Mouse (Mus musculus): ENCODE data around the gene Naaladl2. TPM values are rescaled to one million over a fixed set of nuclear protein-coding genes. Genes with fewer than 3 reads are reported as not detected.

Gene Naaladl2
- polyA plus RNA-seq, 1 experiment, result not detected

GRCm38 (mm10) chr3:24533775-24534458 is 610.1 kb downstream of the Naaladl2 start:
- H3K27ac ChIP-seq (ENCODE audit: insufficient read depth, low read length), result no peak overlapping the region
- no peaks in the 10 kb centered on the region for H3K27me3 ChIP-seq (ENCODE audit: control insufficient read depth, insufficient read depth, low read length, poor library complexity, severe bottlenecking)
- no peaks in the 10 kb centered on the region for H3K9me3 ChIP-seq (replicated peaks; ENCODE audit: control insufficient read depth, insufficient read depth, low read length, poor library complexity, severe bottlenecking)
- no peak overlapping the region for H3K9ac ChIP-seq (ENCODE audit: low read depth, poor library complexity, severe bottlenecking)
- no peak for TF ChIP-seq CTCF (IDR thresholded peaks at IDR 0.05; ENCODE audit: low read depth, low read length)
- TF ChIP-seq POLR2A (IDR thresholded peaks at IDR 0.05; ENCODE audit: insufficient read depth, low read length), result no peak
- TF ChIP-seq EP300 (IDR thresholded peaks at IDR 0.05; ENCODE audit: insufficient read depth, low read depth, low read length), result no peak
- H3K4me1 ChIP-seq (ENCODE audit: control insufficient read depth, insufficient read depth, low read length), result no peaks in the 10 kb centered on the region
- H3K4me3 ChIP-seq (ENCODE audit: low read depth, low read length), result no peak overlapping the region
- no peaks in the 10 kb centered on the region for H3K36me3 ChIP-seq (ENCODE audit: control insufficient read depth, insufficient read depth, low read length, poor library complexity, severe bottlenecking)

DNA sequence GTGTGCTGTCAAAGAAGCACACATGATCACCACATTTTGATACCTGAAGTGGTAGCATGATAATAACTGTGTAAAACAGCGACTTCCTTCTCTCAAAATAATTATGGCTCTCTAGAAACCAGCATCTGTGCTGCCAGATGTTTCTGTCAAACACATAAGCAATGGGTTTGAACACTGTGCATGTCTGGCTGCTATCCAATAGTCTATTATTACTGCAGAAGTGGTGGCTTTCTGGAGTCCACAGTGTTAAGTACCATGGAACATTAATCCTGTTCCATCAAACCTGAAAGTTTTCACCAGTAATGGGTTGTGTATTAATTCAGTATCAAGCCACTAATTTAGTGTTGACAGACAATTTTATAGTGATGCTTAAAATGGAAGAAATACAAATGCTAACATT is 629.1 kb downstream of the Naaladl2 start:
- no peak overlapping the region for H3K9ac ChIP-seq (ENCODE audit: low read depth, poor library complexity, severe bottlenecking)
- no peaks in the 10 kb centered on the region for H3K9me3 ChIP-seq (replicated peaks; ENCODE audit: control insufficient read depth, insufficient read depth, low read length, poor library complexity, severe bottlenecking)
- H3K4me1 ChIP-seq (ENCODE audit: control insufficient read depth, insufficient read depth, low read length), result no peaks in the 10 kb centered on the region
- H3K27me3 ChIP-seq (ENCODE audit: control insufficient read depth, insufficient read depth, low read length, poor library complexity, severe bottlenecking), result no peaks in the 10 kb centered on the region
- H3K4me3 ChIP-seq (ENCODE audit: low read depth, low read length), result no peak overlapping the region
- no peak overlapping the region for H3K27ac ChIP-seq (ENCODE audit: insufficient read depth, low read length)
- no peaks in the 10 kb centered on the region for H3K36me3 ChIP-seq (ENCODE audit: control insufficient read depth, insufficient read depth, low read length, poor library complexity, severe bottlenecking)
- TF ChIP-seq POLR2A (IDR thresholded peaks at IDR 0.05; ENCODE audit: insufficient read depth, low read length) (no peak), CTCF (IDR thresholded peaks at IDR 0.05; ENCODE audit: low read depth, low read length) (no peak), EP300 (IDR thresholded peaks at IDR 0.05; ENCODE audit: insufficient read depth, low read depth, low read length) (no peak)

DNA sequence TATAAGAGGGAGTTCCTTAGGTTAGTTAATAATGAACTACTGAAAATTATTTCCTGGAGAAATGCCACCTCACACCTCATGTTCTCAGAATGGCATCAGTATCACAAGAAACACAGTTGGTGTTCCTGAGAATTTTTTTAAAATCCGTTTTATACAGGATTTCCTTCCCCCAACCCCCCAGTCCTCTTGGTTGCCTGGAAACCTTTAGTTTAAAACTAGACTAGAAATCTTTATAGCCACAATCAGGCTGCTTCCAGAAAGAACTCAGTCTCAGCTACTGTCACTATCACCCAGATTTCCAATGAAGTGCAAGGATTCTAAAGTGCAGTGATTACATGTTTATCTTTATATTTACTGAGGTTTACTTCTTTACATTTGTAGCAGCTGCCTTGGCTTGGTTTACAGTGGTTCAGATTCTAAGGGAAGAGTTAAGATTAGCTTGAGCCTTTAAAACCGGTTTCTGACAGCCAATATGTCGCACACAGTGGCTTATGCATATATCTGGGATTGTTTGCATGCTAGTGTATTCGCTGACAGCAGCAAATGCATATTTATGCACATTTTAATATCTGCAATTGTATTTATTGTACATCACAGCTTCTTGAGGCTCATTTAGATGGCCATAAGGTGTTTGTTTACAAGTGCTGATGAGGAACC is 657.5 kb downstream of the Naaladl2 start:
- no peak overlapping the region for H3K9ac ChIP-seq (ENCODE audit: low read depth, poor library complexity, severe bottlenecking)
- H3K27me3 ChIP-seq (ENCODE audit: control insufficient read depth, insufficient read depth, low read length, poor library complexity, severe bottlenecking), result no peaks in the 10 kb centered on the region
- H3K4me3 ChIP-seq (ENCODE audit: low read depth, low read length), result no peak overlapping the region
- TF ChIP-seq POLR2A (IDR thresholded peaks at IDR 0.05; ENCODE audit: insufficient read depth, low read length) (no peak), CTCF (IDR thresholded peaks at IDR 0.05; ENCODE audit: low read depth, low read length) (no peak), EP300 (IDR thresholded peaks at IDR 0.05; ENCODE audit: insufficient read depth, low read depth, low read length) (no peak)
- no peaks in the 10 kb centered on the region for H3K4me1 ChIP-seq (ENCODE audit: control insufficient read depth, insufficient read depth, low read length)
- H3K36me3 ChIP-seq (ENCODE audit: control insufficient read depth, insufficient read depth, low read length, poor library complexity, severe bottlenecking), result no peaks in the 10 kb centered on the region
- no peaks in the 10 kb centered on the region for H3K9me3 ChIP-seq (replicated peaks; ENCODE audit: control insufficient read depth, insufficient read depth, low read length, poor library complexity, severe bottlenecking)
- no peak overlapping the region for H3K27ac ChIP-seq (ENCODE audit: insufficient read depth, low read length)

DNA sequence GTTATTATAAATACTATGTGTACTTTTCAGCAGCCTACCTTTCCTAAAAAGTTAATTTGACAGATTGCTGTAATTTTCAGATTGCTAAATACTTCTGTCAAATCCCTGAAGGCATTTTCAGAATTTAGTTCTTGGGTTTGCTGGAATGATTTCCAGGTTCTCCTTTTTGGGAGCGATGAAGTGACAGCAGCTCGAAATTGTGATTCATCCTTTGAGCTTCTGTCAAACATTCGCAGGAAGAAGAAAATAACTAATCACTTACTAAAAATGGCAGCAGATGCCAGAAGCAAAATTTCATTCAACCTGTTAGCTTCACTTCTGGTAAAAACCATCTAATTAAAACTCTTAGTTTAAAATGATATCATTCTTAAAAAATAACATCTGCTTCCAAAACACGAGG is 680.1 kb downstream of the Naaladl2 start:
- no peaks in the 10 kb centered on the region for H3K27me3 ChIP-seq (ENCODE audit: control insufficient read depth, insufficient read depth, low read length, poor library complexity, severe bottlenecking)
- H3K9me3 ChIP-seq (replicated peaks; ENCODE audit: control insufficient read depth, insufficient read depth, low read length, poor library complexity, severe bottlenecking), result no peaks in the 10 kb centered on the region
- H3K9ac ChIP-seq (ENCODE audit: low read depth, poor library complexity, severe bottlenecking), result no peak overlapping the region
- H3K4me3 ChIP-seq (ENCODE audit: low read depth, low read length), result no peak overlapping the region
- TF ChIP-seq CTCF (IDR thresholded peaks at IDR 0.05; ENCODE audit: low read depth, low read length) (no peak), EP300 (IDR thresholded peaks at IDR 0.05; ENCODE audit: insufficient read depth, low read depth, low read length) (no peak), POLR2A (IDR thresholded peaks at IDR 0.05; ENCODE audit: insufficient read depth, low read length) (no peak)
- no peaks in the 10 kb centered on the region for H3K36me3 ChIP-seq (ENCODE audit: control insufficient read depth, insufficient read depth, low read length, poor library complexity, severe bottlenecking)
- H3K27ac ChIP-seq (ENCODE audit: insufficient read depth, low read length), result no peak overlapping the region
- H3K4me1 ChIP-seq (ENCODE audit: control insufficient read depth, insufficient read depth, low read length), result no peaks in the 10 kb centered on the region

- Histone ChIP-seq H3K9me3 (replicated peaks; ENCODE audit: control insufficient read depth, insufficient read depth, low read length, poor library complexity, severe bottlenecking) (no peaks in the 10 kb centered on the region), H3K4me1 (ENCODE audit: control insufficient read depth, insufficient read depth, low read length) (no peaks in the 10 kb centered on the region), H3K9ac (ENCODE audit: low read depth, poor library complexity, severe bottlenecking) (no peak overlapping the region), H3K36me3 (ENCODE audit: control insufficient read depth, insufficient read depth, low read length, poor library complexity, severe bottlenecking) (no peaks in the 10 kb centered on the region), H3K27me3 (ENCODE audit: control insufficient read depth, insufficient read depth, low read length, poor library complexity, severe bottlenecking) (no peaks in the 10 kb centered on the region), H3K4me3 (ENCODE audit: low read depth, low read length) (no peak overlapping the region), H3K27ac (ENCODE audit: insufficient read depth, low read length) (no peak overlapping the region)
- TF ChIP-seq CTCF (IDR thresholded peaks at IDR 0.05; ENCODE audit: low read depth, low read length) (no peak), POLR2A (IDR thresholded peaks at IDR 0.05; ENCODE audit: insufficient read depth, low read length) (no peak), EP300 (IDR thresholded peaks at IDR 0.05; ENCODE audit: insufficient read depth, low read depth, low read length) (no peak)
Observed at GRCm38 (mm10) chr3:24440621-24441020, 703.4 kb downstream of the Naaladl2 start.

GRCm38 (mm10) chr3:24432761-24433160 is 711.3 kb downstream of the Naaladl2 start:
- Histone ChIP-seq H3K4me1 (ENCODE audit: control insufficient read depth, insufficient read depth, low read length) (no peaks in the 10 kb centered on the region), H3K27me3 (ENCODE audit: control insufficient read depth, insufficient read depth, low read length, poor library complexity, severe bottlenecking) (no peaks in the 10 kb centered on the region; the same call in 1 of the 2 replicates), H3K9me3 (replicated peaks; ENCODE audit: control insufficient read depth, insufficient read depth, low read length, poor library complexity, severe bottlenecking) (no peaks in the 10 kb centered on the region), H3K9ac (ENCODE audit: low read depth, poor library complexity, severe bottlenecking) (no peak overlapping the region), H3K36me3 (ENCODE audit: control insufficient read depth, insufficient read depth, low read length, poor library complexity, severe bottlenecking) (no peaks in the 10 kb centered on the region), H3K27ac (ENCODE audit: insufficient read depth, low read length) (no peak overlapping the region), H3K4me3 (ENCODE audit: low read depth, low read length) (no peak overlapping the region)
- TF ChIP-seq EP300 (IDR thresholded peaks at IDR 0.05; ENCODE audit: insufficient read depth, low read depth, low read length) (no peak), CTCF (IDR thresholded peaks at IDR 0.05; ENCODE audit: low read depth, low read length) (no peak), POLR2A (IDR thresholded peaks at IDR 0.05; ENCODE audit: insufficient read depth, low read length) (no peak)
